Mouse (Mus musculus): ENCODE results near the gene 4931440F15Rik. TPM values are rescaled to one million over a fixed set of nuclear protein-coding genes. Genes with fewer than 3 reads are reported as not detected.

Gene 4931440F15Rik
- polyA plus RNA-seq, 1 experiment from 2014 or later = 0.20 TPM

DNA sequence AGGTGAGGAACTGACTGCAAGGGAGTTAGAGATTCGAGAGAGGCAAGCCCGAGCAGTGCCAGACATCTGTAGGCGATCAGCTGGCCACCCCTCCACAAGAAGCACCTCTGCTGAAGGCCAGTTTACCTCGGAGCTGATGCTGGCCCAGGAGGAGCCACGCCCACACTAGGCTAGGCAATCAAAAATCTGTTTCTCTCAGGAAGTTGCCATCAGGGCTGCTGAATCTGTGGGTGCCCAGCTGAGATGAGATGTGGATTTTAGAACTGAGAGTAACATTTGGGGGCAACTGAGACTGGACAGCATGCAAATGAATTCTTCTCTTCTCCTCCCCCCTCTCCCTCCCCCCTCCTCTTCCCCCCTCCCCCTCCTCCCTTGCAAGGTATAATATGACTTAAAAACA lies 38.0 kb downstream of the 4931440F15Rik start:
- ATAC-seq (ENCODE audit: insufficient number of reproducible peaks, insufficient read depth, low FRiP score, low read depth) = no peak
- H3K27me3 ChIP-seq (ENCODE audit: control insufficient read depth, insufficient read depth, low read length) = no peaks in the 10 kb centered on the region
- H3K4me1 ChIP-seq (ENCODE audit: control insufficient read depth in 2 of 2, insufficient read depth in 2 of 2, low read length in 2 of 2) = peaks cover 2% of the 10 kb centered on the region in 2 experiments; a peak in 2 of 4 replicates
- H3K4me2 ChIP-seq (ENCODE audit: low read length) = no peak overlapping the region
- no peak overlapping the region for H3K9ac ChIP-seq (ENCODE audit: low read length)
- 21% methylated on average over 5 of the region's 5 CpGs for WGBS
- no peak overlapping the region for H3K27ac ChIP-seq (replicated peaks in 1 of 2; ENCODE audit: control insufficient read depth in 1 of 2, insufficient read depth in 1 of 2, low read depth in 2 of 2, low read length in 2 of 2)
- no peaks in the 10 kb centered on the region for H3K9me3 ChIP-seq (ENCODE audit: control insufficient read depth, low read length)
- H3K4me3 ChIP-seq (ENCODE audit: control insufficient read depth in 1 of 2, insufficient read depth in 1 of 2, low read depth in 1 of 2, low read length in 2 of 2) = no peak overlapping the region
- no peaks in the 10 kb centered on the region for H3K36me3 ChIP-seq (ENCODE audit: control insufficient read depth, insufficient read depth, low read length)

DNA sequence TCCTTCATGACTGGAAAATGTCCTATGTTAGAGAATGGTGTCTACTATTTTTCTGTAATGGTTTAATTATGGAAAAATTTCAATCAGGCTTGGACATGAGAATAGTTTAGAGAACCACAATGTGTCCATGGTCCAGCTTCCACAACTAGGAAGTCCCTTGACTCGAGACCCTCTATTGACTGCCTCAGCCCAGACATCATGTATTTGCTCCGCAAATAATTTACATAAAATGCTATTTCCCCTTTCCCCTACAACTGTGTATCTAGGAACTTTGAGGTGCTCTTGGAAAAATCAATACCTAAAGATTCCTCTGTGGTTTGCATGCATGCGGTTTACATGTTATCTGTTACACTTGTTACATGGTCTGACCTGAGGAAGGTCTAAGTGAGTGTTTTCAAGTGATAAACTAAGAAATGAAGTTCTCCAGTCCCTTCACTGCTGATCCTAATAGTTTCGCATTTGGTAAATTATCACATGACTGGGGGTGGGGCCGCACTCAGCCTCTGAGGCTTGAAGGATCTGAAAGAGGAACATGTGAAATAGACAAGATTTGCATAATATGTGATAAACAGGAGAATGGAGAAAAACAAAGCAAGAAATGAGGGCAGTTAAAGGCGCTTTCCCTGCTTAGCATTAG lies 38.8 kb downstream of the 4931440F15Rik start:
- WGBS = 82% methylated on average over 6 of the region's 6 CpGs
- Histone ChIP-seq H3K27me3 (ENCODE audit: control insufficient read depth, insufficient read depth, low read length) (no peaks in the 10 kb centered on the region), H3K4me3 (ENCODE audit: control insufficient read depth in 1 of 2, insufficient read depth in 1 of 2, low read depth in 1 of 2, low read length in 2 of 2) (no peak overlapping the region), H3K27ac (replicated peaks in 1 of 2; ENCODE audit: control insufficient read depth in 1 of 2, insufficient read depth in 1 of 2, low read depth in 2 of 2, low read length in 2 of 2) (no peak overlapping the region), H3K9me3 (ENCODE audit: control insufficient read depth, low read length) (no peaks in the 10 kb centered on the region), H3K4me2 (ENCODE audit: low read length) (no peak overlapping the region), H3K9ac (ENCODE audit: low read length) (no peak overlapping the region), H3K4me1 (ENCODE audit: control insufficient read depth in 2 of 2, insufficient read depth in 2 of 2, low read length in 2 of 2) (peaks cover 2% of the 10 kb centered on the region in 2 experiments; a peak in 2 of 4 replicates), H3K36me3 (ENCODE audit: control insufficient read depth, insufficient read depth, low read length) (no peaks in the 10 kb centered on the region)
- ATAC-seq (ENCODE audit: insufficient number of reproducible peaks, insufficient read depth, low FRiP score, low read depth) = no peak

DNA sequence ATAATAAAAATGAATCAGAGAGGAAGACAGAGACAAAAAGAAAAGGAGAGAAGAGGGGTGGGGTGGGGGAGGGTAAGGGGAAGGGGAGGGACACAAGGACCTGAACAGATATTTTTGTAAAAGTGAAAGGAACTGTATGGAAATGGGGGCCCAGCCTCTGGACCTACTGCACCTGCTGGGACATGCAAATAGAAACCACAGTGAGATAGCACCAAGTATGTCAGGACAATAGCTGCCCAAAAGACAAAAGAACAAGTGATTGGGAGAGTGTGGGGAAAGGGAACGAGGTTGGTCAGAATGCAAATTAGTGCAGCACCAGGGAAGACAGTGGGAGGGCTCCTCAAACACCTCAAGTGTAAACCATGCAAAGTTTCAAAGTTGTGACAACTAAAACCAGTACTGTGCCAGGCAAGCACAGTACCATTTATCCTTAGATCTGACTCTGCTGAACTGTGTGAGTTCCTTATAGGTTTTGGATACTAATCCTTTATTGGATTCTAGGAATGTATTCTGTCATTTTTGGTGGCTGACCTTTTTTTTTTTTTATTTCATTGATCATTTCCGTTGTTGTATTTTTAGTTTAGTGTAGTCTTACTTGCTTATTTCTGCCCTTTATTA lies 46.0 kb downstream of the 4931440F15Rik start:
- H3K4me1 ChIP-seq (ENCODE audit: control insufficient read depth in 2 of 2, insufficient read depth in 2 of 2, low read length in 2 of 2) = peaks cover 5 to 11% of the 10 kb centered on the region in 2 experiments
- no peak overlapping the region for H3K4me3 ChIP-seq (ENCODE audit: control insufficient read depth in 1 of 2, insufficient read depth in 1 of 2, low read depth in 1 of 2, low read length in 2 of 2)
- H3K4me2 ChIP-seq (ENCODE audit: low read length) = no peak overlapping the region
- no peak overlapping the region for H3K27ac ChIP-seq (replicated peaks in 1 of 2; ENCODE audit: control insufficient read depth in 1 of 2, insufficient read depth in 1 of 2, low read depth in 2 of 2, low read length in 2 of 2)
- H3K36me3 ChIP-seq (ENCODE audit: control insufficient read depth, insufficient read depth, low read length) = no peaks in the 10 kb centered on the region
- ATAC-seq (ENCODE audit: insufficient number of reproducible peaks, insufficient read depth, low FRiP score, low read depth) = no peak
- H3K9ac ChIP-seq (ENCODE audit: low read length) = no peak overlapping the region
- H3K27me3 ChIP-seq (ENCODE audit: control insufficient read depth, insufficient read depth, low read length) = no peaks in the 10 kb centered on the region
- H3K9me3 ChIP-seq (ENCODE audit: control insufficient read depth, low read length) = no peaks in the 10 kb centered on the region
- WGBS = 60% methylated on average over 2 of the region's 2 CpGs

DNA sequence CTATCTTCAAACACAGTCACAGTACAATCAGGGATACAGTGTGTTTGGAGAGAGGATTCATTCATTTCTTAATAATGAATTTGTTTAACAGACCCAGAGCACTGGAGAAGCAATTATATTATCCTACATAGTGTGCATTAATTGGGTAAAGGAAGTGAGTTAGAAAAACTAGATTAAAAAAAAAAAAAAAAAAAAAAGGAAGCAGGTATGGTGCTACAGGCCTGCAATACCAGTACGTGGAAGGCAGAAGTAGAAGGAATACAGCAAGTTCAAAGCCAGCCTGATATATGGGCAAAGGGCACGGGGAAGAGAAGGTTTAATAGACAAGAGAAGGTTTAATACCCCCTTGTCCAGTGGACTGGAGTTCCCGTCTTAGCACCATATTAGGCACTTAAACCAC lies 46.5 kb downstream of the 4931440F15Rik start:
- 82% methylated on average over 3 of the region's 3 CpGs for WGBS
- H3K27ac ChIP-seq (replicated peaks in 1 of 2; ENCODE audit: control insufficient read depth in 1 of 2, insufficient read depth in 1 of 2, low read depth in 2 of 2, low read length in 2 of 2) = peak overlapping the region; percentile 60 to 88; a peak in 3 of 4 replicates
- no peaks in the 10 kb centered on the region for H3K9me3 ChIP-seq (ENCODE audit: control insufficient read depth, low read length)

DNA sequence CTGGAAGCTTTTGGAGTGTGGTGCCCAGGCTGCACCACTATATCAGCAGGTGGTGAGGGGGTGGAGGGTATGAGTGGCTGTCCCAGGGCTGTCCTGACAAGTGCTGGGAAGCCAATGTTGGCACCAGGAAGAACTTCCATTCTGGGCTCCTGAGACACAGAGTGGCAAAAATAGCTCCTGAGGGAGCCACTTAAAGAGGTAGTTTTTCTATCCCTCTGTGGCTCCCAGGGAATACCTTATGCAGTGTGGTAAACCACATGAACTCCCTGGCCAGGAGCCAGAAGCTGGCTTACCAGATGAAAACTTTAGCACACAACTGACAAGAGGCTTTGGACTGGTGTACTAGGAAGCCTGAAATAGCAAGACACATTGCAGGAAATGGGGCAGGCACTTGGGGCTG lies 47.5 kb downstream of the 4931440F15Rik start:
- peak; percentile 89 for ATAC-seq (ENCODE audit: insufficient number of reproducible peaks, insufficient read depth, low FRiP score, low read depth)
- H3K4me2 ChIP-seq (ENCODE audit: low read length) = no peak overlapping the region
- H3K4me1 ChIP-seq (ENCODE audit: control insufficient read depth in 2 of 2, insufficient read depth in 2 of 2, low read length in 2 of 2) = peaks cover 8 to 16% of the 10 kb centered on the region in 2 experiments
- no peak overlapping the region for H3K4me3 ChIP-seq (ENCODE audit: control insufficient read depth in 1 of 2, insufficient read depth in 1 of 2, low read depth in 1 of 2, low read length in 2 of 2)
- no peaks in the 10 kb centered on the region for H3K36me3 ChIP-seq (ENCODE audit: control insufficient read depth, insufficient read depth, low read length)
- no peaks in the 10 kb centered on the region for H3K27me3 ChIP-seq (ENCODE audit: control insufficient read depth, insufficient read depth, low read length)
- peak overlapping the region; percentile 80 to 88 for H3K27ac ChIP-seq (replicated peaks in 1 of 2; ENCODE audit: control insufficient read depth in 1 of 2, insufficient read depth in 1 of 2, low read depth in 2 of 2, low read length in 2 of 2)
- H3K9me3 ChIP-seq (ENCODE audit: control insufficient read depth, low read length) = no peaks in the 10 kb centered on the region
- no peak overlapping the region for H3K9ac ChIP-seq (ENCODE audit: low read length)

More for the DNA sequence above, 46.5 kb downstream of the 4931440F15Rik start:
- Histone ChIP-seq H3K27me3 (ENCODE audit: control insufficient read depth, insufficient read depth, low read length) (no peaks in the 10 kb centered on the region), H3K4me2 (ENCODE audit: low read length) (no peak overlapping the region), H3K4me3 (ENCODE audit: control insufficient read depth in 1 of 2, insufficient read depth in 1 of 2, low read depth in 1 of 2, low read length in 2 of 2) (no peak overlapping the region), H3K36me3 (ENCODE audit: control insufficient read depth, insufficient read depth, low read length) (no peaks in the 10 kb centered on the region), H3K9ac (ENCODE audit: low read length) (no peak overlapping the region), H3K4me1 (ENCODE audit: control insufficient read depth in 2 of 2, insufficient read depth in 2 of 2, low read length in 2 of 2) (peaks cover 8 to 16% of the 10 kb centered on the region in 2 experiments)
- ATAC-seq (ENCODE audit: insufficient number of reproducible peaks, insufficient read depth, low FRiP score, low read depth) = no peak

DNA sequence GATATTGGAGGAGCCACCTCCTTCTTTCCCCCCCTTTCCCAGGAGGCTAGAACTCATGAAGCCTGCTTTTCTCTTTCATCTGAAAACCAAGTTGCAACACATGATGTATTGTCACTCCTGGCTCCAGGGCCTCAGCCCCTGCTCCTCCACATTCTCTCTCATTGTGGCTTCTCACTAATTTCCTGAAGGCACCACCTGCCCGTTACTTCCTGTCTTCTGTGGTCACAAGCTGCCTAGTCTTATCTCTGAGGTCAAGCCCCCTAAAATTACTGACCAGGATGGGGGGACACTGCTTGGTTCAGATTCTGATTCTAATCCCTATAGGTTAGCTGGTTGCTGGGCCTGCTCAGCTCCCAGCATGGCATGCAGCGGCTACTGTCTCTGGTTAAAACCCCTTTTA lies 50.7 kb downstream of the 4931440F15Rik start:
- Histone ChIP-seq H3K4me3 (ENCODE audit: control insufficient read depth in 1 of 2, insufficient read depth in 1 of 2, low read depth in 1 of 2, low read length in 2 of 2) (no peak overlapping the region), H3K4me1 (ENCODE audit: control insufficient read depth in 2 of 2, insufficient read depth in 2 of 2, low read length in 2 of 2) (peaks cover 12 to 35% of the 10 kb centered on the region in 2 experiments), H3K27me3 (ENCODE audit: control insufficient read depth, insufficient read depth, low read length) (no peaks in the 10 kb centered on the region), H3K27ac (replicated peaks in 1 of 2; ENCODE audit: control insufficient read depth in 1 of 2, insufficient read depth in 1 of 2, low read depth in 2 of 2, low read length in 2 of 2) (no peak overlapping the region), H3K9me3 (ENCODE audit: control insufficient read depth, low read length) (no peaks in the 10 kb centered on the region), H3K9ac (ENCODE audit: low read length) (no peak overlapping the region), H3K36me3 (ENCODE audit: control insufficient read depth, insufficient read depth, low read length) (no peaks in the 10 kb centered on the region), H3K4me2 (ENCODE audit: low read length) (no peak overlapping the region)
- ATAC-seq (ENCODE audit: insufficient number of reproducible peaks, insufficient read depth, low FRiP score, low read depth) = no peak
- WGBS = 70% methylated on average over 2 of the region's 2 CpGs

DNA sequence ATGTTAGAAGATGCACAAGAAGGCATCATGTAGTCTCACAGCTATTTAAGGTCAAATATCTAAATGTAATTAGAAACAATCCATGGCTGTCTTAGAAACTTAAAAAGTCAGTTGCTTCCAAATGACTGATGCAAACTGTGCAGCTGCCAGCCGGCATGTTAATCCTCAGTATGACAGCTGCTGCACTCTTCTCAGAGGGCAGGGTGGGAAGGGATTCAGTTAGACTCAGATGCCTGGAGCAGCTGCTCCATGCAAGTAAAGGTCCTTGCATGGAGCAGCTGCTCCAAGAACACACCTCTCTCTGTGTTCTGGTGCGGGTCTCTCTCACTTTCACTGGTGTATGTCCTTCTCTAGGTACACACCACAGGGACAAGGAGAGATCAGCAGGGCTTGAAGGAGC lies 51.2 kb downstream of the 4931440F15Rik start:
- no peak for ATAC-seq (ENCODE audit: insufficient number of reproducible peaks, insufficient read depth, low FRiP score, low read depth)
- no peak overlapping the region for H3K4me3 ChIP-seq (ENCODE audit: control insufficient read depth in 1 of 2, insufficient read depth in 1 of 2, low read depth in 1 of 2, low read length in 2 of 2)
- H3K4me1 ChIP-seq (ENCODE audit: control insufficient read depth in 2 of 2, insufficient read depth in 2 of 2, low read length in 2 of 2) = peaks cover 12 to 35% of the 10 kb centered on the region in 2 experiments
- 46% methylated on average over 2 of the region's 2 CpGs for WGBS
- H3K9me3 ChIP-seq (ENCODE audit: control insufficient read depth, low read length) = no peaks in the 10 kb centered on the region
- H3K27me3 ChIP-seq (ENCODE audit: control insufficient read depth, insufficient read depth, low read length) = no peaks in the 10 kb centered on the region
- H3K36me3 ChIP-seq (ENCODE audit: control insufficient read depth, insufficient read depth, low read length) = no peaks in the 10 kb centered on the region
- no peak overlapping the region for H3K9ac ChIP-seq (ENCODE audit: low read length)
- H3K27ac ChIP-seq (replicated peaks in 1 of 2; ENCODE audit: control insufficient read depth in 1 of 2, insufficient read depth in 1 of 2, low read depth in 2 of 2, low read length in 2 of 2) = no peak overlapping the region
- H3K4me2 ChIP-seq (ENCODE audit: low read length) = no peak overlapping the region
